Mouse (Mus musculus): ENCODE results near the gene Jag1.

DNA sequence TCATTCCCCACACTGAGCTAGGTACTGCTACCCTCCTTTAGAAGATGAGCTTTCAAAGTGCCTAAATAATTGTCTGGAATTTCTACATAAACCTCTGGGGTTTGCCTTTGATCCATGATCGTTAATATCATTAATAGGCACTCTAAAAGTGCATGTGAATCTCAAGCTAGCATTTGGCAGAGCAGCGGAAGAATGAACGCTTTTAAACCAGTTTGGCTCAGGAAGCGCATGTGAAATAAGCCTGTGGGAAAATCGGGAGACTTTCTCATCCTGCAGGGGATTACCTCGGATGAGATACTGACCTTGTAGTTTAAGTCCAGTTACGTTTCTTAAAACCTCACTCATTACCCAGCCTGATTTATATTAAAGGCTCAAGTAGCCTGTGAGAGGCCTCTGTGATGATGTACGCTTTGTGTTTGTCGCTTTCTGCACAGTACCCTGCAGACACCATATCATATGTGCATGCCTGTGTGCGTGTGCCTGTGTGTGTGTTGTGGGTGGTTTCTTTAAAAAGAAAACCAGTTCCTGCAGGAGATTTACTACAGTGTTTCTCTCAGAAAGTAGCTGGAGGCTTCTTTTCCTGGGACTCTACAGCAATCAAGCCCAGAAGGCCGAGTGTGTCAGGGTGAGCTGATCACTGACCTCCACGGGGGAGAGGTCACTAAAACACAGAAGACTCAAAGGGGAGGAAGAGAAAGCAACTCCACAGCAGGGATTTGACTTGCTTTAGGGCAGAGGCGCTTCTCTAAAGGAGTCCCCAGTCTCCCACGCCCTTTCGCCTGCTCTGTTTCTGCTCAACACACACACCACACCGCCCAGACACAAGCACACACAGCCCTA, 42.8 kb downstream of the Jag1 start:
- TF ChIP-seq CTCF (IDR thresholded peaks at IDR 0.05; ENCODE audit: control insufficient read depth, insufficient read depth, insufficient read length), result no peak
- TF ChIP-seq USF1 (IDR thresholded peaks at IDR 0.05; ENCODE audit: low read depth), result no peak

All from C2C12 (cell line).